In the genomic region with DNA sequence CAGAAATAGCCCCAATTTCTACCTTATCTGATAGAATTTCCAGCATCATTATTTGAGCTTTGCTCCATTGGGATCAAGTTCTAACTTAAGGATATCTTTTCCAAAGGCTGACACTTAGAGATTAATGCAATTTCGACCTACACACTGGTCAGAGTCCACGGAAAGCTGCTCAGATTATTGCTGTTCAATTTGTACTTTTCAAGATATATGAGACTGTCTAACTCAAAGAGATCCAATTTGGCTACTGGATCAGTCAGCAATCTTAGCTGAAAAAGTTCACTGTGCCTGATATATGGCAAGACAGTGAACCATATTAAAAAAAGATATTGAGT, we compare ENCODE assay signal across 34 mouse cellular contexts.
"Had no signal": no experiment of that assay in that cellular context is flagged by ENCODE, and none has a peak within 500 bp of the region (broad histone marks: within the 10 kb centered on the region; RNA-seq: fewer than 3 reads in every experiment).

No protein-coding gene starts in this region.

- H3K27me3 ChIP-seq: heart, embryonic 12.5 days; heart, embryonic 13.5 days; heart, embryonic 15.5 days; hindbrain, embryonic 12.5 days; hindbrain, embryonic 13.5 days; hindbrain, embryonic 15.5 days; kidney, embryonic 15.5 days had no signal

- H3K4me1 ChIP-seq: heart, embryonic 10.5 days; heart, embryonic 12.5 days; heart, embryonic 13.5 days; heart, embryonic 15.5 days; hindbrain, embryonic 10.5 days; hindbrain, embryonic 12.5 days; hindbrain, embryonic 13.5 days; kidney, embryonic 15.5 days had no signal

- DNase-seq: heart, adult 18-20 months; heart, adult 2 months; heart, postnatal 10 days; heart, postnatal 14 days; heart, postnatal 36 days; heart, postnatal 4 days; kidney, adult 11 months; kidney, adult 18-20 months; kidney, adult 2 months; kidney, adult 8-10 months; kidney, adult 9 months; kidney, postnatal 10 days; kidney, postnatal 14 days; kidney, postnatal 25 days; kidney, postnatal 36 days; kidney, postnatal 4 days; layer of hippocampus, adult 9-11 months; layer of hippocampus, postnatal 36 days had no signal

- ATAC-seq: hindbrain, embryonic 16.5 days; hindbrain, postnatal 0 days; inflammation-experienced regulatory T-cells, adult 6 months had no signal

- H3K4me3 ChIP-seq: heart, adult 2 months; heart, embryonic 10.5 days; heart, embryonic 12.5 days; heart, embryonic 13.5 days; heart, embryonic 15.5 days; hindbrain, embryonic 10.5 days; hindbrain, embryonic 12.5 days; hindbrain, embryonic 13.5 days; hindbrain, embryonic 15.5 days; kidney, embryonic 15.5 days; layer of hippocampus, adult 2 months had no signal

- H3K36me3 ChIP-seq: heart, embryonic 10.5 days; heart, embryonic 12.5 days; heart, embryonic 13.5 days; heart, embryonic 15.5 days; hindbrain, embryonic 10.5 days; hindbrain, embryonic 12.5 days; hindbrain, embryonic 13.5 days; hindbrain, embryonic 15.5 days; kidney, embryonic 15.5 days had no signal

- H3K9me3 ChIP-seq: heart, embryonic 10.5 days; heart, embryonic 12.5 days; heart, embryonic 13.5 days; heart, embryonic 15.5 days; hindbrain, embryonic 10.5 days; hindbrain, embryonic 12.5 days; hindbrain, embryonic 13.5 days; hindbrain, embryonic 15.5 days; kidney, embryonic 15.5 days had no signal

- H3K9ac ChIP-seq: heart, embryonic 12.5 days; heart, embryonic 13.5 days; heart, embryonic 15.5 days; hindbrain, embryonic 12.5 days; hindbrain, embryonic 13.5 days; hindbrain, embryonic 14.5 days; hindbrain, embryonic 15.5 days; kidney, embryonic 15.5 days had no signal

- H3K27ac ChIP-seq: heart, adult 2 months; heart, embryonic 10.5 days; heart, embryonic 13.5 days; heart, embryonic 15.5 days; hindbrain, embryonic 10.5 days; hindbrain, embryonic 12.5 days; hindbrain, embryonic 13.5 days; hindbrain, embryonic 14.5 days; hindbrain, embryonic 15.5 days; hindbrain, postnatal 0 days; kidney, embryonic 15.5 days; kidney, postnatal 0 days; layer of hippocampus, adult 2 months had no signal

- H3K4me2 ChIP-seq: heart, embryonic 11.5 days; heart, embryonic 12.5 days; heart, embryonic 13.5 days; heart, embryonic 15.5 days; hindbrain, embryonic 12.5 days; hindbrain, embryonic 13.5 days; hindbrain, embryonic 14.5 days; hindbrain, embryonic 15.5 days; kidney, embryonic 15.5 days had no signal
